Mouse (Mus musculus): Measurements from ENCODE around the gene Gm45799.

DNA sequence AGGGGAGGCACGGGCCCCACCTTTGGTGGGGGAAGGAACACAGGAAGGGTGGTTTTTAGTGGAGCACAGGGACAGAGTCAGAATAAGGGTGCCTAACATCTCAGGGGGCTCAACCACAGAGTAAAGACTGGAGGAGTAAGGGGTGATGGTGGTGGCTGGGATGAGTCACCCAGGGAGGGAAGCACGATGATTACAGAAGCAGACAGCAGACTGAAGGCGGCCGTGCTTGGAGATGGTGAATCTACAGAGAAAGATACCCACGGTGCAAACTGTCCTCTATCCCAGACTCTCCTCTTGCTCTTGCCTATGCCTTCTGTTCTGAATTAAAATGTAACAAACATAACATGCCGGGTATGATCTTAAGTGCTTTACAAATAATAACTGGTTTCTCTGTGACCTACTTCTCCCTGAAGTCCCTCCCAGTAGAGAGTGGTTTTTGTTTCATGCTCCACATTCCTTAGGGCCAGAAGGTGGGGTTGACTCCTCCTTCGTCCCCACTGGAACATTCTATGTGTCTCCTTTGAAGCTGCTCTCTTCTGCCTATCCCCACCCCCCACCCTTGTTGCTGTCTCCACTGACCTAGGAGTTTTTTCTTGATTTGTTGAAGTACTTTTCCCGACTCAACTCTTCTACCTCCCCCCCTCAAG, 18.6 kb upstream of the Gm45799 start:
- no peak for TF ChIP-seq CTCF (IDR thresholded peaks at IDR 0.05; ENCODE audit: extremely low read depth, insufficient read length, insufficient replicate concordance, low read depth, low read length)
- no peak for TF ChIP-seq POLR2A (IDR thresholded peaks at IDR 0.05; ENCODE audit: low read depth, low read length)

All from small intestine, adult 2 months (tissue).